Mouse (Mus musculus): ENCODE data around the gene Gm15130.

Gene Gm15130

DNA sequence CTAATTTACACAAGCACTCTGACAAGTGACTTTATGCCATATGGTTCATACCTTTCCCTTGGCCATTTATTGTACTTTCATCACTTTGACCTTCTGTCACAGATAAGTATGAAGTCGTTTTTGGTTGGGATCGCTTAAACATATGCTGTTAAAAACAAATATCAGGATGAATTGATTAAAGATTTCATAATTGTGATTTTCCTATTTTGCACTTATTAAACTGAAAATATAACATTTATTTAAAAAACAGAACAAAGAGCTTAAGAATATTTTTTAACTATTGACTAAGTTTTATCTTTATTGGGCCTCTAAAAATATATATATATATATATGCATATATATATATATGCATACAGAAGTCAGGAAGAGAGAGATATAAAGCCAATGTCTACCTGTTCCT, at the start of gene Gm15130:
Gene Gm15130 (minus strand): TSS at position 101 of the 400 bp plus-strand sequence.
- no peak for DNase-seq

DNA sequence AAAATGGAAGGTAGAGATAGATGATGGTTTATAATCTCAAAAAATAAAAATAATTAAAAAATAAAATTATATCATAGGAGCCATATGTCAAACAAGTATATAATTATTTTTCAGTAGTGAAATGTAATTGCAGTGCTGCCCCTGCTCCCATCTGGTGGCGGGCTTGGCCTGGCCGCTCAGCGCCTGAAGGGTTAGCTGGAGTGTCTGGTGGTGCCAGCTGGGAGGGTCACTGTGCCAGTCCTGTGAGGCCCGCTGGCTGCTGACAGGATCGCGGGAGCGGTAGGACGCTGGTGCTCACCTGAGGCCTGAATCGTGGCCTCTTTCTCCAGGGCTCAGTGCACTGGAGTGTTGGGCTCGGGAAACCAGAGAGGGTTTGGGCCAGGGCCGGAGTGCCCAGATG, 29.3 kb upstream of the Gm15130 start:
- DNase-seq = no peak

DNA sequence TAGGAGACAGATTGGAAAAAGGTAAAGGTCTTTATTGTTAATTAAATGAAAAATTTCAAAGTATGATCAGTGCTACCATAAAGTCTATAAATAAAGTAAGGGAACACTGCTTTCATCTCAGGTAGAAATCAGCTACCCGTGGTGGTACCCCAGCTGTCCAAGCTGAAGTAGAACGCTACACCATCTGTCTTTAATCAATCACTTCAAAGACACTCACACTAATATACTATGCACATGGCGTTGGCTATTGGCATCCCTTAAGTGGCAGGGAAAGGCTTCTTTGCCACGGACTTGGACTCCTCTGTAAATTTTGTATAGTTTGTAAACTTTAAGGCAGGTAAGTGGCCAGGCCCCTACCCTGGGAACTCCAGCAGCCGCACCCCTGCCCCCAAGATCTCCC, 17.0 kb downstream of the Gm15130 start:
- DNase-seq = no peak

DNA sequence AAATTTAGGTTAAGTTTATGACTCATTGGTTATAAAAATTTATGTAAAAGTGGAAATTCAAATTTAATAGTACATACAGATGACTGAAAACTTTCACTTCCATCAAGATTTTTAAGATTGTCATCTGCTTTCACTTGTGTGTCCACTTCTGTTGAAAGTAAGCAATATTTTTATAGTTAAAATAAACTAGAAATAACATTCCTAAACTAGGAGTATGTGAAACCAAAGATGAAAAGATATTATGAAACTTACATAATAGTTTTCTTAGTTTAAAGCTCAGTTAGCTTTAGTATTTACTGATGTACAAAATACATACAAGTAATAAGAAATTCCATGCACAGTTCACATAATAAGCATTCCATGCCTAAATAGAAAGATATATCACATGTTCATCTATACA, 46.9 kb downstream of the Gm15130 start, which contains the start of gene Gm13941:
Gene Gm13941 (minus strand): TSS at position 101 of the 400 bp plus-strand sequence.
- no peak for DNase-seq

Data from thymus, adult 18-20 months (tissue).